Mouse (Mus musculus) left cerebral cortex, postnatal 10 days (tissue): ENCODE measurements at regions not wholly inside any gene's neighbourhood (a gene's known extent, or its start where the extent isn't known, plus 50 kb on each side); places are given as distances from the start of the nearest gene placed in this dataset.
"Not testable (repeated sequence)": the region's sequence is repeated elsewhere in the genome, so short reads cannot be mapped to it uniquely, and the experiment has no call there.

ENCODE experiments used
- DNase-seq, 2 experiments: peaks; one replicate each; pipeline ENCODE4 v3.0.0; 2021 to 2022; ENCODE audit warnings: low spot score in 2 of 2, mixed read lengths in 1 of 2; ENCODE audit errors: extremely low spot score in 1 of 2
- intact Hi-C: fragments of 180-260 bp; cut with DNase I; formaldehyde crosslinking; loops from one replicate; pipeline ENCODE4 v1.15.1; 2025

GRCm38 (mm10) chr7:138758386-138758785, 87.5 kb upstream of the Ppp2r2d start:
- no peak for DNase-seq
- intact Hi-C loops: no loop called here

- intact Hi-C loops: no loop called here
- no peak for DNase-seq
Observed at GRCm38 (mm10) chr7:138748442-138748841, 97.4 kb upstream of the Ppp2r2d start.

GRCm38 (mm10) chr7:138746616-138747015, 99.3 kb upstream of the Ppp2r2d start:
- intact Hi-C loops: no loop called here
- no peak for DNase-seq

GRCm38 (mm10) chr7:138742516-138742845, 103.4 kb upstream of the Ppp2r2d start:
- intact Hi-C loops: no loop called here
- no peak for DNase-seq

GRCm38 (mm10) chr7:138741816-138742515, 103.9 kb upstream of the Ppp2r2d start:
- intact Hi-C loops: no loop called here
- no peak for DNase-seq

GRCm38 (mm10) chr7:138734254-138734653, 111.6 kb upstream of the Ppp2r2d start:
- intact Hi-C loops: loop anchor here (5.0 kb wide), 1 partner anchor 93 kb away; no protein-coding TSS in a partner anchor
- DNase-seq: peak in 1 of 2 experiments; percentile 60

- intact Hi-C loops: no loop called here
- DNase-seq: no peak
Observed at GRCm38 (mm10) chr7:138724829-138725228, 121.0 kb upstream of the Ppp2r2d start.

GRCm38 (mm10) chr7:138719608-138720007, 126.3 kb upstream of the Ppp2r2d start:
- no peak for DNase-seq
- intact Hi-C loops: no loop called here

GRCm38 (mm10) chr7:138719115-138719514, 126.8 kb upstream of the Ppp2r2d start:
- DNase-seq: no peak
- intact Hi-C loops: no loop called here

- intact Hi-C loops: no loop called here
- DNase-seq: no peak
Observed at GRCm38 (mm10) chr7:138714731-138715130, 131.1 kb upstream of the Ppp2r2d start.

- no peak for DNase-seq
- intact Hi-C loops: no loop called here
Observed at GRCm38 (mm10) chr7:138708373-138708772, 137.5 kb upstream of the Ppp2r2d start.

GRCm38 (mm10) chr7:138699599-138699998, 146.3 kb upstream of the Ppp2r2d start:
- DNase-seq, intact Hi-C loops: not testable (repeated sequence)

- DNase-seq: peak in 1 of 2 experiments; percentile 23
- intact Hi-C loops: no loop called here
Observed at GRCm38 (mm10) chr7:138682161-138682560, 163.7 kb upstream of the Ppp2r2d start.

- DNase-seq: no peak
- intact Hi-C loops: no loop called here
Observed at GRCm38 (mm10) chr7:138680530-138680929, 165.3 kb upstream of the Ppp2r2d start.

GRCm38 (mm10) chr7:138679575-138679974, 166.3 kb upstream of the Ppp2r2d start:
- intact Hi-C loops: no loop called here
- DNase-seq: no peak

- intact Hi-C loops: no loop called here
- DNase-seq: no peak
Observed at GRCm38 (mm10) chr7:138672959-138673358, 172.9 kb upstream of the Ppp2r2d start.

GRCm38 (mm10) chr7:138668337-138668736, 177.5 kb upstream of the Ppp2r2d start:
- peak in 1 of 2 experiments; percentile 15 for DNase-seq

GRCm38 (mm10) chr7:138660124-138660523, 185.8 kb upstream of the Ppp2r2d start:
- intact Hi-C loops: no loop called here
- DNase-seq: no peak

More at GRCm38 (mm10) chr7:138668337-138668736, 177.5 kb upstream of the Ppp2r2d start:
- intact Hi-C loops: no loop called here

GRCm38 (mm10) chr7:138657521-138657920, 188.4 kb upstream of the Ppp2r2d start:
- intact Hi-C loops: no loop called here
- no peak for DNase-seq

GRCm38 (mm10) chr7:138657076-138657475, 188.8 kb upstream of the Ppp2r2d start:
- intact Hi-C loops: no loop called here
- no peak for DNase-seq

GRCm38 (mm10) chr7:138655940-138656339, 189.9 kb upstream of the Ppp2r2d start:
- no peak for DNase-seq
- intact Hi-C loops: no loop called here
